Mouse (Mus musculus) bone marrow macrophage, adult 2 months (primary cell): ENCODE results near the gene Med11. TPM values are rescaled to one million over a fixed set of nuclear protein-coding genes. Genes with fewer than 3 reads are reported as not detected.

Experiments
- H3K27ac ChIP-seq: 2 replicates; pipeline ENCODE4 v1.5.1; 2012; ENCODE audit warnings: low read depth, low read length; ENCODE audit not compliant: insufficient read depth
- H3K4me1 ChIP-seq: 2 replicates; pipeline ENCODE4 v1.6.1; 2012; ENCODE audit warnings: low read length; ENCODE audit not compliant: control insufficient read depth, insufficient read depth
- H3K4me3 ChIP-seq: 2 replicates; pipeline ENCODE4 v1.5.1; 2012; ENCODE audit warnings: mild to moderate bottlenecking, low read length, moderate library complexity; ENCODE audit not compliant: insufficient read depth
- CTCF ChIP-seq: IDR thresholded peaks from 2 replicates; pipeline ENCODE4 v1.5.1; 2012; ENCODE audit warnings: low read depth, mild to moderate bottlenecking, low read length, moderate library complexity
- POLR2A ChIP-seq: IDR thresholded peaks from 2 replicates; pipeline ENCODE4 v1.6.1; 2012; ENCODE audit warnings: mild to moderate bottlenecking, low read depth, low read length, borderline replicate concordance
- polyA plus RNA-seq: library from polyadenylated mRNA; stranded (reverse); fragments of >200 nt; gene quantifications from 2 replicates; pipeline ENCODE4 v1.2.4, GENCODE M21; 2012; ENCODE audit not compliant: missing spikeins, insufficient read depth, insufficient read length

Med11 gene
- polyA plus RNA-seq, 1 experiment, result 40.5 TPM

GRCm38 (mm10) chr11:70499566-70500475 is 48.1 kb downstream of the Med11 start:
- TF ChIP-seq POLR2A (no peak), CTCF (no peak)
- Histone ChIP-seq H3K27ac (peak overlapping the region; percentile 92), H3K4me1 (peaks cover 33% of the 10 kb centered on the region), H3K4me3 (no peak overlapping the region)

- Histone ChIP-seq H3K4me3 (no peak overlapping the region), H3K4me1 (peaks cover 37% of the 10 kb centered on the region), H3K27ac (peak overlapping the region; percentile 92)
- no peak for TF ChIP-seq POLR2A
- TF ChIP-seq CTCF, result no peak
Measured at GRCm38 (mm10) chr11:70500476-70500812, 48.7 kb downstream of the Med11 start.

- Histone ChIP-seq H3K4me1 (peaks cover 39% of the 10 kb centered on the region), H3K4me3 (no peak overlapping the region), H3K27ac (no peak overlapping the region)
- no peak for TF ChIP-seq POLR2A
- no peak for TF ChIP-seq CTCF
Measured at GRCm38 (mm10) chr11:70502018-70502417, 50.3 kb downstream of the Med11 start.

Other genes with a start within 250 kb of the Med11 start
- gene Slc16a11, start 239.2 kb upstream of the Med11 start, polyA plus RNA-seq, result not detected in 2 replicates
- gene Slc16a13, start 230.9 kb upstream of the Med11 start, polyA plus RNA-seq, result 6.1 and 8.5 TPM in 2 replicates
- gene Bcl6b, start 222.1 kb upstream of the Med11 start, polyA plus RNA-seq, result 0.32 and 0.70 TPM in 2 replicates
- gene 0610010K14Rik, start 214.0 kb upstream of the Med11 start, polyA plus RNA-seq, result 49.9 and 53.0 TPM in 2 replicates
- 3.3 and 4.8 TPM in 2 replicates for gene Gm21988, start 212.1 kb upstream of the Med11 start, polyA plus RNA-seq
- 322 and 354 TPM in 2 replicates for gene Rnasek, start 212.1 kb upstream of the Med11 start, polyA plus RNA-seq
- gene Alox12, start 196.6 kb upstream of the Med11 start, polyA plus RNA-seq, result 0.27 TPM in 1 of 2 replicates, not detected in the other
- gene Alox12e, start 129.3 kb upstream of the Med11 start, polyA plus RNA-seq, result not detected in 2 replicates
- gene Alox15, start 99.9 kb upstream of the Med11 start, polyA plus RNA-seq, result 0.46 TPM in 1 of 2 replicates, not detected in the other
- 19.3 and 21.2 TPM in 2 replicates for gene Pelp1, start 41.9 kb upstream of the Med11 start, polyA plus RNA-seq
- gene Arrb2, start 19.3 kb upstream of the Med11 start, polyA plus RNA-seq, result 520 and 549 TPM in 2 replicates
- 21.7 and 23.7 TPM in 2 replicates for gene Zmynd15, start 7.5 kb downstream of the Med11 start, polyA plus RNA-seq
- 434 and 456 TPM in 2 replicates for gene Cxcl16, start 8.1 kb downstream of the Med11 start, polyA plus RNA-seq
- gene Tm4sf5, start 53.3 kb downstream of the Med11 start, polyA plus RNA-seq, result 4.3 TPM in 2 replicates
- not detected in 2 replicates for gene Vmo1, start 62.7 kb downstream of the Med11 start, polyA plus RNA-seq
- not detected in 2 replicates for gene Gltpd2, start 67.3 kb downstream of the Med11 start, polyA plus RNA-seq
- gene Psmb6, start 73.4 kb downstream of the Med11 start, polyA plus RNA-seq, result 141 and 151 TPM in 2 replicates
- gene Gm40193, start 81.0 kb downstream of the Med11 start, polyA plus RNA-seq, result not detected in 2 replicates
- gene Pld2, start 88.1 kb downstream of the Med11 start, polyA plus RNA-seq, result 58.4 and 60.9 TPM in 2 replicates
- 139 and 151 TPM in 2 replicates for gene Mink1, start 111.0 kb downstream of the Med11 start, polyA plus RNA-seq
- not detected in 2 replicates for gene 4930544D05Rik, start 163.9 kb downstream of the Med11 start, polyA plus RNA-seq
- gene Chrne, start 167.3 kb downstream of the Med11 start, polyA plus RNA-seq, result not detected in 2 replicates
- gene Gp1ba, start 187.2 kb downstream of the Med11 start, polyA plus RNA-seq, result not detected in 2 replicates
- gene Rnf167, start 195.3 kb downstream of the Med11 start, polyA plus RNA-seq, result 70.1 and 76.6 TPM in 2 replicates
- gene Slc25a11, start 195.6 kb downstream of the Med11 start, polyA plus RNA-seq, result 99.9 and 110 TPM in 2 replicates
- gene Pfn1, start 202.7 kb downstream of the Med11 start, polyA plus RNA-seq, result 1,781 and 1,801 TPM in 2 replicates
- gene Eno3, start 205.3 kb downstream of the Med11 start, polyA plus RNA-seq, result 4.7 and 7.4 TPM in 2 replicates
- 86.8 and 101 TPM in 2 replicates for gene Spag7, start 217.5 kb downstream of the Med11 start, polyA plus RNA-seq
- gene Camta2, start 236.2 kb downstream of the Med11 start, polyA plus RNA-seq, result 71.4 and 84.6 TPM in 2 replicates
- gene Inca1, start 248.2 kb downstream of the Med11 start, polyA plus RNA-seq, result 1.7 TPM in 1 of 2 replicates, not detected in the other
- 56.2 and 57.9 TPM in 2 replicates for gene Kif1c, start 248.6 kb downstream of the Med11 start, polyA plus RNA-seq